Mouse (Mus musculus) stomach, postnatal 0 days (tissue): ENCODE measurements around the gene Rita1.

Source experiments
- CTCF ChIP-seq: IDR thresholded peaks from 2 replicates; pipeline ENCODE4 v1.5.1; 2016; ENCODE audit warnings: antibody characterized with exemption, low read depth, mild to moderate bottlenecking, moderate library complexity
- EP300 ChIP-seq: optimal IDR thresholded peaks from 2 replicates; pipeline ENCODE3; 2016; ENCODE audit warnings: antibody characterized with exemption

DNA sequence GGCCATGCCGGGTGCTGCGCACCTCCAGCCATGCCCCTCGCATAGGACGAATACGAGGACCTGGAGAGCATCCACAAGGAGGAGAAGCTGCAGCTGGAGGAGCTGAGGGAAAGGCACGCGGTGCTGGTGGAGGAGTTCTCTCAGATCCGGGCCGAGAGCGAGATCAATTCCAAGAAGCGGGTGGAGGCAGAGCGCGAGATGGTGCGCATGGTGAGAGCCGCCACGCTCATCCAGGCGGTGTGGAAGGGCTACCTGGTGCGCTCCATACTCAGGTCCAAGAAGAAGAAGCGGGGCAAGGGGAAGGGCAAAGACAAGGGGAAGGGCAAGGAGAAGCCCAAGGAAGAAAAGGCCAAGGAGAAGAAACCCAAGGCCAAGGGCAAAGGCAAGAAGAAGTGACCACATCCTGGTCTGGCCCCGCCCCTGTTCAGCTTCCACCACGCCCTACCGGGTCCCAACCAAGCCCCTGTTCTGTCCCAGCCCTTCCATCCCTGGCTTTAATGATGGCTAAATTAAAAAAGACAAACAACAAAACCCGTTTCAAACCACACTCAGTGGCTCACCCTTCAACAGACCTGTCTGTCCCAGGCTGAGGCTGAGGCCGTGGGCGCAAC, 5.7 kb downstream of the Rita1 start:
- TF ChIP-seq CTCF (no peak), EP300 (no peak)
